Comparison of ENCODE assay signal across 8 mouse cellular contexts in genomic region chr5:115572679-115573535, GRCm38 (mm10). TPM values are rescaled to one million over a fixed set of nuclear protein-coding genes. Genes with fewer than 3 reads are reported as not detected.
DNase-seq lines count a peak whose midpoint lies in the region; ATAC-seq and TF ChIP-seq lines count a peak whose summit lies in the region.

No protein-coding gene starts in this region.

- no peaks in the 10 kb centered on the region for H3K27me3 ChIP-seq in forebrain, postnatal 0 days (ENCODE audit: insufficient read depth, low read length)
- H3K27me3 ChIP-seq in lung, embryonic 14.5 days (ENCODE audit: insufficient read depth, low read length), result no peaks in the 10 kb centered on the region

- 68% methylated on average over 17 of the region's 17 CpGs for WGBS in forebrain, postnatal 0 days
- whole genome bisulfite sequencing in lung, embryonic 14.5 days, result 47% methylated on average over 17 of the region's 17 CpGs

- H3K36me3 ChIP-seq in forebrain, postnatal 0 days (ENCODE audit: insufficient read depth), result peaks cover 57% of the 10 kb centered on the region
- peaks cover 71% of the 10 kb centered on the region for H3K36me3 ChIP-seq in lung, embryonic 14.5 days (ENCODE audit: insufficient read depth)

- H3K4me2 ChIP-seq in forebrain, postnatal 0 days (ENCODE audit: low read depth), result no peak overlapping the region
- H3K4me2 ChIP-seq in lung, embryonic 14.5 days, result peak overlapping the region; percentile 29; the same call in 1 of the 2 replicates

- peak; percentile 40 to 66 for DNase-seq in frontal cortex, adult 2 months (ENCODE audit: extremely low spot score in 1 of 2, low spot score in 1 of 2)
- no peak for DNase-seq in frontal cortex, postnatal 25 days (ENCODE audit: low spot score in 2 of 2)
- peak; percentile 93 for DNase-seq in Muller cell, postnatal 12 days (ENCODE audit: inconsistent ontology term)
- DNase-seq in forebrain, postnatal 0 days, result peak; percentile 34
- DNase-seq in kidney, adult 9 months, result peak; percentile 84
- DNase-seq in lung, embryonic 14.5 days, result peak; percentile 63
- DNase-seq in testis, postnatal 10 days (ENCODE audit: low spot score), result no peak

- no peaks in the 10 kb centered on the region for H3K9me3 ChIP-seq in forebrain, postnatal 0 days (ENCODE audit: low read length)
- no peaks in the 10 kb centered on the region for H3K9me3 ChIP-seq in lung, embryonic 14.5 days (ENCODE audit: low read depth, low read length)

- no peak overlapping the region for H3K9ac ChIP-seq in forebrain, postnatal 0 days
- H3K9ac ChIP-seq in lung, embryonic 14.5 days, result peak overlapping the region; percentile 9; the same call in 1 of the 2 replicates

- no peak for TF ChIP-seq CTCF in forebrain, postnatal 0 days (IDR thresholded peaks at IDR 0.05; ENCODE audit: low read depth)
- TF ChIP-seq CTCF in lung, embryonic 14.5 days (IDR thresholded peaks at IDR 0.05; ENCODE audit: low read depth), result no peak

- no peak overlapping the region for H3K4me3 ChIP-seq in forebrain, postnatal 0 days (ENCODE audit: low read depth, low read length)
- H3K4me3 ChIP-seq in lung, embryonic 14.5 days (ENCODE audit: low read depth, low read length), result no peak overlapping the region

- no peaks in the 10 kb centered on the region for H3K4me1 ChIP-seq in forebrain, postnatal 0 days (ENCODE audit: insufficient read depth)
- H3K4me1 ChIP-seq in lung, embryonic 14.5 days (ENCODE audit: insufficient read depth), result 0 out of 2 replicates have a peak, but pooled peaks cover 6% of the 10 kb centered on the region

- H3K27ac ChIP-seq in forebrain, postnatal 0 days (ENCODE audit: low read depth, low read length), result peak overlapping the region; percentile 50; the same call in 1 of the 2 replicates
- H3K27ac ChIP-seq in lung, embryonic 14.5 days (ENCODE audit: low read depth), result peak overlapping the region; percentile 84

- peak; percentile 43; the same call in 1 of the 2 replicates for ATAC-seq in forebrain, postnatal 0 days
- peak; percentile 55; the same call in 1 of the 2 replicates for ATAC-seq in lung, embryonic 14.5 days (ENCODE audit: insufficient read depth)
- ATAC-seq in erythroid progenitor cell, adult 5-6 weeks (replicated peaks; ENCODE audit: low FRiP score, poor library complexity, severe bottlenecking), result no peak

RNA-seq across cellular contexts. Expression of gene Gcn1l1, which starts 7.9 kb away (rescaled TPM):
- polyA plus RNA-seq in frontal cortex, adult 2 months (2012; rRNA removed), result 37.6 and 38.2 TPM in 2 replicates
- 51.9 and 74.4 TPM in 2 replicates for total RNA-seq in forebrain, postnatal 0 days (2014; rRNA removed)
- polyA plus RNA-seq in forebrain, postnatal 0 days (2015; fragmentation: Nextera tagmentation; extraction: Ambion mirVana), result 19.4 and 22.4 TPM in 2 replicates
- 52.9 and 58.8 TPM in 2 replicates for polyA plus RNA-seq in lung, embryonic 14.5 days (2014; fragmentation: Nextera tagmentation; extraction: Ambion mirVana)
- total RNA-seq in erythroid progenitor cell, adult 5-6 weeks (2015; ENCODE audit: low replicate concordance), result 9.4 and 17.6 TPM in 2 replicates
- total RNA-seq in erythroid progenitor cell, adult 5-6 weeks (2017; ENCODE audit: low replicate concordance), result 13.7 and 14.1 TPM in 2 replicates

RNA-seq across cellular contexts. Expression of gene Rplp0, which starts 13.6 kb away (rescaled TPM):
- 543 and 568 TPM in 2 replicates for polyA plus RNA-seq in frontal cortex, adult 2 months (2012; rRNA removed)
- total RNA-seq in forebrain, postnatal 0 days (2014; rRNA removed), result 1,794 and 2,056 TPM in 2 replicates
- 842 and 978 TPM in 2 replicates for polyA plus RNA-seq in forebrain, postnatal 0 days (2015; fragmentation: Nextera tagmentation; extraction: Ambion mirVana)
- polyA plus RNA-seq in lung, embryonic 14.5 days (2014; fragmentation: Nextera tagmentation; extraction: Ambion mirVana), result 1,859 and 1,954 TPM in 2 replicates
- total RNA-seq in erythroid progenitor cell, adult 5-6 weeks (2015; ENCODE audit: low replicate concordance), result 1,000 and 1,025 TPM in 2 replicates
- total RNA-seq in erythroid progenitor cell, adult 5-6 weeks (2017; ENCODE audit: low replicate concordance), result 380 and 735 TPM in 2 replicates

RNA-seq across cellular contexts. Expression of gene Rab35, which starts 58.8 kb away (rescaled TPM):
- polyA plus RNA-seq in frontal cortex, adult 2 months (2012; rRNA removed), result 83.5 and 83.6 TPM in 2 replicates
- 87.7 and 92.5 TPM in 2 replicates for total RNA-seq in forebrain, postnatal 0 days (2014; rRNA removed)
- polyA plus RNA-seq in forebrain, postnatal 0 days (2015; fragmentation: Nextera tagmentation; extraction: Ambion mirVana), result 22.0 and 24.7 TPM in 2 replicates
- 18.8 and 19.9 TPM in 2 replicates for polyA plus RNA-seq in lung, embryonic 14.5 days (2014; fragmentation: Nextera tagmentation; extraction: Ambion mirVana)
- total RNA-seq in erythroid progenitor cell, adult 5-6 weeks (2015; ENCODE audit: low replicate concordance), result 33.5 and 53.7 TPM in 2 replicates
- total RNA-seq in erythroid progenitor cell, adult 5-6 weeks (2017; ENCODE audit: low replicate concordance), result 46.8 and 49.4 TPM in 2 replicates

Comparison
In these comparisons a context has a peak if more than half of its experiments do, and no peak if none do; other contexts are left out.
1. DNase-seq: peak in frontal cortex, adult 2 months (2 of 2), Muller cell, postnatal 12 days (single experiment), forebrain, postnatal 0 days (single experiment), kidney, adult 9 months (single experiment) and lung, embryonic 14.5 days (single experiment); none in frontal cortex, postnatal 25 days (0 of 2) and testis, postnatal 10 days (single experiment).